Mouse (Mus musculus): ENCODE data around the gene Krt33b. TPM values are rescaled to one million over a fixed set of nuclear protein-coding genes. Genes with fewer than 3 reads are reported as not detected.

Gene Krt33b
- total and polyA plus RNA-seq, 2 experiments = not detected

GRCm38 (mm10) chr11:99983442-99983841 is 46.2 kb downstream of the Krt33b start:
- no peaks in the 10 kb centered on the region for H3K79me2 ChIP-seq (ENCODE audit: control insufficient read depth, insufficient read depth, low read length)
- H3K4me3 ChIP-seq (ENCODE audit: insufficient read depth, low read depth, low read length) = no peak overlapping the region
- H3K27ac ChIP-seq (replicated peaks; ENCODE audit: insufficient read depth, low read depth, low read length) = no peak overlapping the region
- H3K9ac ChIP-seq (ENCODE audit: low read depth, low read length) = no peak overlapping the region
- no peak for DNase-seq (ENCODE audit: extremely low read depth, low read depth, low spot score)
- no peaks in the 10 kb centered on the region for H3K36me3 ChIP-seq (ENCODE audit: control insufficient read depth, insufficient read depth, low read length)
- WGBS = 94% methylated on average over 1 of the region's 1 CpGs
- no peaks in the 10 kb centered on the region for H3K4me1 ChIP-seq (ENCODE audit: control insufficient read depth, insufficient read depth, low read length)
- no peaks in the 10 kb centered on the region for H3K27me3 ChIP-seq (ENCODE audit: control insufficient read depth, insufficient read depth, low read length)
- TF ChIP-seq CTCF (IDR thresholded peaks at IDR 0.05; ENCODE audit: low read depth, low read length) (no peak), POLR2A (IDR thresholded peaks at IDR 0.05; ENCODE audit: extremely low read depth, insufficient read depth, low read length) (no peak)

- no peak overlapping the region for H3K4me3 ChIP-seq (ENCODE audit: insufficient read depth, low read depth, low read length)
- no peaks in the 10 kb centered on the region for H3K36me3 ChIP-seq (ENCODE audit: control insufficient read depth, insufficient read depth, low read length)
- WGBS = 69% methylated on average over 9 of the region's 9 CpGs
- no peaks in the 10 kb centered on the region for H3K27me3 ChIP-seq (ENCODE audit: control insufficient read depth, insufficient read depth, low read length)
- H3K9ac ChIP-seq (ENCODE audit: low read depth, low read length) = no peak overlapping the region
- H3K4me1 ChIP-seq (ENCODE audit: control insufficient read depth, insufficient read depth, low read length) = no peaks in the 10 kb centered on the region
- no peak overlapping the region for H3K27ac ChIP-seq (replicated peaks; ENCODE audit: insufficient read depth, low read depth, low read length)
- no peak for DNase-seq (ENCODE audit: extremely low read depth, low read depth, low spot score)
- H3K79me2 ChIP-seq (ENCODE audit: control insufficient read depth, insufficient read depth, low read length) = no peaks in the 10 kb centered on the region
- TF ChIP-seq POLR2A (IDR thresholded peaks at IDR 0.05; ENCODE audit: extremely low read depth, insufficient read depth, low read length) (no peak), CTCF (IDR thresholded peaks at IDR 0.05; ENCODE audit: low read depth, low read length) (no peak)
Observed at GRCm38 (mm10) chr11:99982731-99983130, 46.9 kb downstream of the Krt33b start.

- Histone ChIP-seq H3K36me3 (ENCODE audit: control insufficient read depth, insufficient read depth, low read length) (no peaks in the 10 kb centered on the region), H3K4me3 (ENCODE audit: insufficient read depth, low read depth, low read length) (no peak within 1 kb of the TSS), H3K4me1 (ENCODE audit: control insufficient read depth, insufficient read depth, low read length) (no peaks in the 10 kb centered on the region), H3K27me3 (ENCODE audit: control insufficient read depth, insufficient read depth, low read length) (no peaks in the 10 kb centered on the region), H3K79me2 (ENCODE audit: control insufficient read depth, insufficient read depth, low read length) (no peaks in the 10 kb centered on the region), H3K9ac (ENCODE audit: low read depth, low read length) (no peak within 1 kb of the TSS), H3K27ac (replicated peaks; ENCODE audit: insufficient read depth, low read depth, low read length) (no peak within 1 kb of the TSS)
- no peak for DNase-seq (ENCODE audit: extremely low read depth, low read depth, low spot score)
- WGBS = 80% methylated on average over 5 of the region's 5 CpGs
- TF ChIP-seq POLR2A (IDR thresholded peaks at IDR 0.05; ENCODE audit: extremely low read depth, insufficient read depth, low read length) (no peak), CTCF (IDR thresholded peaks at IDR 0.05; ENCODE audit: low read depth, low read length) (no peak)
Observed at GRCm38 (mm10) chr11:99978953-99979352, 50.7 kb downstream of the Krt33b start, which contains the start of gene Krtap29-1. TSS of gene Krtap29-1 (minus strand) at chr11:99979053.

Other genes starting within 250 kb of the Krt33b start
Only the 30 nearest of the 34 such genes appear.
- not detected in 2 replicates for gene Gm11569, start 230.9 kb downstream of the Krt33b start, total RNA-seq (2014; rRNA removed)
- not detected in 2 replicates for gene Gm11569, start 230.9 kb downstream of the Krt33b start, polyA plus RNA-seq (2012; rRNA removed)
- gene Gm11554, start 225.4 kb downstream of the Krt33b start, total RNA-seq (2014; rRNA removed) = not detected in 2 replicates
- not detected in 2 replicates for gene Gm11554, start 225.4 kb downstream of the Krt33b start, polyA plus RNA-seq (2012; rRNA removed)
- gene Krtap4-13, start 220.0 kb downstream of the Krt33b start, total RNA-seq (2014; rRNA removed) = not detected in 2 replicates
- gene Krtap4-13, start 220.0 kb downstream of the Krt33b start, polyA plus RNA-seq (2012; rRNA removed) = not detected in 2 replicates
- not detected in 2 replicates for gene Gm11564, start 214.2 kb downstream of the Krt33b start, total RNA-seq (2014; rRNA removed)
- not detected in 2 replicates for gene Gm11564, start 214.2 kb downstream of the Krt33b start, polyA plus RNA-seq (2012; rRNA removed)
- gene 2300003K06Rik, start 191.8 kb downstream of the Krt33b start, total RNA-seq (2014; rRNA removed) = not detected in 2 replicates
- gene 2300003K06Rik, start 191.8 kb downstream of the Krt33b start, polyA plus RNA-seq (2012; rRNA removed) = not detected in 2 replicates
- gene Krtap4-16, start 178.3 kb downstream of the Krt33b start, total RNA-seq (2014; rRNA removed) = not detected in 2 replicates
- gene Krtap4-16, start 178.3 kb downstream of the Krt33b start, polyA plus RNA-seq (2012; rRNA removed) = not detected in 2 replicates
- gene Gm11568, start 172.0 kb downstream of the Krt33b start, total RNA-seq (2014; rRNA removed) = not detected in 2 replicates
- not detected in 2 replicates for gene Gm11568, start 172.0 kb downstream of the Krt33b start, polyA plus RNA-seq (2012; rRNA removed)
- gene Gm11559, start 165.4 kb downstream of the Krt33b start, total RNA-seq (2014; rRNA removed) = not detected in 2 replicates
- gene Gm11559, start 165.4 kb downstream of the Krt33b start, polyA plus RNA-seq (2012; rRNA removed) = not detected in 2 replicates
- gene Krtap9-1, start 156.5 kb downstream of the Krt33b start, total RNA-seq (2014; rRNA removed) = not detected in 2 replicates
- gene Krtap9-1, start 156.5 kb downstream of the Krt33b start, polyA plus RNA-seq (2012; rRNA removed) = not detected in 2 replicates
- gene Gm11567, start 150.7 kb downstream of the Krt33b start, total RNA-seq (2014; rRNA removed) = 0.28 TPM in 1 of 2 replicates, not detected in the other
- not detected in 2 replicates for gene Gm11567, start 150.7 kb downstream of the Krt33b start, polyA plus RNA-seq (2012; rRNA removed)
- gene Krtap31-1, start 121.9 kb downstream of the Krt33b start, total RNA-seq (2014; rRNA removed) = not detected in 2 replicates
- not detected in 2 replicates for gene Krtap31-1, start 121.9 kb downstream of the Krt33b start, polyA plus RNA-seq (2012; rRNA removed)
- not detected in 2 replicates for gene Gm11565, start 115.1 kb downstream of the Krt33b start, total RNA-seq (2014; rRNA removed)
- not detected in 2 replicates for gene Gm11565, start 115.1 kb downstream of the Krt33b start, polyA plus RNA-seq (2012; rRNA removed)
- not detected in 2 replicates for gene Krtap31-2, start 93.6 kb downstream of the Krt33b start, total RNA-seq (2014; rRNA removed)
- not detected in 2 replicates for gene Krtap31-2, start 93.6 kb downstream of the Krt33b start, polyA plus RNA-seq (2012; rRNA removed)
- gene Krtap9-5, start 81.4 kb downstream of the Krt33b start, total RNA-seq (2014; rRNA removed) = not detected in 2 replicates
- not detected in 2 replicates for gene Krtap9-5, start 81.4 kb downstream of the Krt33b start, polyA plus RNA-seq (2012; rRNA removed)
- gene Krtap29-1, start 50.8 kb downstream of the Krt33b start, total RNA-seq (2014; rRNA removed) = not detected in 2 replicates
- not detected in 2 replicates for gene Krtap29-1, start 50.8 kb downstream of the Krt33b start, polyA plus RNA-seq (2012; rRNA removed)
- gene Krtap16-1, start 43.3 kb downstream of the Krt33b start, total RNA-seq (2014; rRNA removed) = not detected in 2 replicates
- not detected in 2 replicates for gene Krtap16-1, start 43.3 kb downstream of the Krt33b start, polyA plus RNA-seq (2012; rRNA removed)
- gene Krtap17-1, start 35.9 kb downstream of the Krt33b start, total RNA-seq (2014; rRNA removed) = not detected in 2 replicates
- gene Krtap17-1, start 35.9 kb downstream of the Krt33b start, polyA plus RNA-seq (2012; rRNA removed) = not detected in 2 replicates
- not detected in 2 replicates for gene Krt33a, start 13.7 kb downstream of the Krt33b start, total RNA-seq (2014; rRNA removed)
- not detected in 2 replicates for gene Krt33a, start 13.7 kb downstream of the Krt33b start, polyA plus RNA-seq (2012; rRNA removed)
- not detected in 2 replicates for gene Krt34, start 11.7 kb upstream of the Krt33b start, total RNA-seq (2014; rRNA removed)
- not detected in 2 replicates for gene Krt34, start 11.7 kb upstream of the Krt33b start, polyA plus RNA-seq (2012; rRNA removed)
- gene Krt31, start 20.7 kb upstream of the Krt33b start, total RNA-seq (2014; rRNA removed) = not detected in 2 replicates
- not detected in 2 replicates for gene Krt31, start 20.7 kb upstream of the Krt33b start, polyA plus RNA-seq (2012; rRNA removed)
- not detected in 2 replicates for gene Krt32, start 58.4 kb upstream of the Krt33b start, total RNA-seq (2014; rRNA removed)
- not detected in 2 replicates for gene Krt32, start 58.4 kb upstream of the Krt33b start, polyA plus RNA-seq (2012; rRNA removed)
- not detected in 2 replicates for gene Krt35, start 66.4 kb upstream of the Krt33b start, total RNA-seq (2014; rRNA removed)
- not detected in 2 replicates for gene Krt35, start 66.4 kb upstream of the Krt33b start, polyA plus RNA-seq (2012; rRNA removed)
- gene Krt36, start 75.8 kb upstream of the Krt33b start, total RNA-seq (2014; rRNA removed) = not detected in 2 replicates
- gene Krt36, start 75.8 kb upstream of the Krt33b start, polyA plus RNA-seq (2012; rRNA removed) = not detected in 2 replicates
- gene Krt13, start 91.7 kb upstream of the Krt33b start, total RNA-seq (2014; rRNA removed) = not detected in 2 replicates
- gene Krt13, start 91.7 kb upstream of the Krt33b start, polyA plus RNA-seq (2012; rRNA removed) = 0.54 TPM in 1 of 2 replicates, not detected in the other
- not detected in 2 replicates for gene Krt15, start 106.1 kb upstream of the Krt33b start, total RNA-seq (2014; rRNA removed)
- not detected in 2 replicates for gene Krt15, start 106.1 kb upstream of the Krt33b start, polyA plus RNA-seq (2012; rRNA removed)
- 2.8 and 4.5 TPM in 2 replicates for gene Krt19, start 118.8 kb upstream of the Krt33b start, total RNA-seq (2014; rRNA removed)
- gene Krt19, start 118.8 kb upstream of the Krt33b start, polyA plus RNA-seq (2012; rRNA removed) = 2.4 and 2.6 TPM in 2 replicates
- not detected in 2 replicates for gene Krt9, start 163.4 kb upstream of the Krt33b start, total RNA-seq (2014; rRNA removed)
- gene Krt9, start 163.4 kb upstream of the Krt33b start, polyA plus RNA-seq (2012; rRNA removed) = not detected in 2 replicates
- gene Krt14, start 177.7 kb upstream of the Krt33b start, total RNA-seq (2014; rRNA removed) = not detected in 2 replicates
- gene Krt14, start 177.7 kb upstream of the Krt33b start, polyA plus RNA-seq (2012; rRNA removed) = not detected in 2 replicates
- not detected in 2 replicates for gene Krt16, start 219.0 kb upstream of the Krt33b start, total RNA-seq (2014; rRNA removed)
- gene Krt16, start 219.0 kb upstream of the Krt33b start, polyA plus RNA-seq (2012; rRNA removed) = not detected in 2 replicates
- not detected in 2 replicates for gene Krt17, start 231.2 kb upstream of the Krt33b start, total RNA-seq (2014; rRNA removed)
- not detected in 2 replicates for gene Krt17, start 231.2 kb upstream of the Krt33b start, polyA plus RNA-seq (2012; rRNA removed)

Measured in liver, adult 2 months (tissue).